Mouse (Mus musculus): ENCODE measurements around the gene Klhl2. TPM values are rescaled to one million over a fixed set of nuclear protein-coding genes. Genes with fewer than 3 reads are reported as not detected.
A peak's percentile ranks its signal among the peaks of the same experiment; 100 is the strongest.

Klhl2 gene
- total and polyA plus RNA-seq, 2 experiments from 2014 or later: 27.4 to 41.0 TPM

DNA sequence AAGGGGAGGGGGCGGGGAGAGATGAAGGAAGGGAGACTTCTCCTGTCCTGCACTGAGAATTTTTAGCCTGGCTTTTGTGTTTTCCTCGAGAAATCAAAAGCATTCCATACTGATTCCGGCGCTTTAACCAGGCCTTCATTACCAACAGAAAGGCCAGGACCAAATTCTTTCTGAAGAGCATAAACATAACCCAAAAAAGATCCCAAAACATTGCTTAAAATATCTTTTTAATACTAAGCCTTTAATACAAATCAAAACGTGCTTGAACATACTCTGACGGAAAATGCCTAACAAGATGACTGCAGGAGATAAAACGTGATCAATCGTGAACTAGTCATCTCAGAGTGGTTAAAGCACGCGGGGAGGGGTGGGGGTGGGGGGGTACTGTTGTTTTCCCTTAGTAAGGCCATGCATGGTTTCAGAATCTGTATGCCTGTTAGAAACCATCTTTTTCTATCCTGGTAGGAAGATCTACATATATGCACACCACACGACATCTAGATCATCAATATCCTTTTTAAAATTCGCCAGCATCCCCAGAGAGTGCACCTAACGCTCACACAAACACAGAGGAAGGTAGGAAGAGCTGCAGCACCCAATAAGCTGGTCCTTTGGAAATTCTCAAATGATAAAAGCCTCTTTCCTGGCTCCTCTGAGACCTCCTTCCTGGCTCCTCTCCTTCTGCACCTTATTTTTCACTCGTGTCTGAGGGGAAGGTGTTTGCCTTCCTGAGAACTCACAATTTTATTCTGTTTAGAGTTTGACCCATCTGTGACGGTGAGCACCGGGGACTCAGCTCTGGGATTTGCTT, 158.0 kb downstream of the Klhl2 start:
- Histone ChIP-seq H3K36me3 (ENCODE audit: insufficient read depth, low read length) (no peaks in the 10 kb centered on the region), H3K27me3 (ENCODE audit: insufficient read depth, low read length) (no peaks in the 10 kb centered on the region), H3K9me3 (ENCODE audit: low read length) (no peaks in the 10 kb centered on the region), H3K4me1 (ENCODE audit: insufficient read depth, low read length) (peaks cover 10% of the 10 kb centered on the region; the same call in 1 of the 2 replicates), H3K4me3 (ENCODE audit: low read length) (peak overlapping the region; percentile 81), H3K9ac (replicated peaks; ENCODE audit: low read length) (peak overlapping the region; percentile 97), H3K27ac (peak overlapping the region; percentile 99), H3K4me2 (ENCODE audit: low read depth, low read length) (peak overlapping the region; percentile 65)
- ATAC-seq: peak; percentile 5; the same call in 1 of the 2 replicates
- TF ChIP-seq CTCF (IDR thresholded peaks at IDR 0.05; ENCODE audit: low read depth): no peak
- WGBS: 5% methylated on average over 16 of the region's 16 CpGs
- peak; percentile 43 for DNase-seq (ENCODE audit: low spot score)

DNA sequence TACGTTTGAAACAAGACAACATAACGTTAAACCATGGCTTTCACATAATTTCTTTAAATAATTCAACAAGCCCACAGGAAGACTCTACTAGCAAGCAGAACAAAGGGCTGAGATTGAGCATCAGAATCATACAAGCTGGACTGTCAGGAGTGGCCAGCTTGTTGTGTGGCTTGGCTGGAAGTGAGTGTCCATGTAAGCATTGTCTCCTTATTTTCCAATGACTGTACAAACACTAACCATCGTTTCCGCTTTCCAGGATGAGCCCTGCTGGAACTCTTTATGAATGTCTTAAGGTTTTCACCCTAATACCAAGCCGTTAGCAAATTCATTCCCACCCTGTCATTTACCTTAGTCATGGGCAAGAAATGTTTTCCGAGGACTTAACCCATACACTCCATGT, 159.0 kb downstream of the Klhl2 start:
- ATAC-seq (no peak), DNase-seq (ENCODE audit: low spot score) (peak; percentile 12)
- peak overlapping the region; percentile 81 for H3K4me3 ChIP-seq (ENCODE audit: low read length)
- H3K27ac ChIP-seq: peak overlapping the region; percentile 99
- H3K9ac ChIP-seq (replicated peaks; ENCODE audit: low read length): peak overlapping the region; percentile 97
- H3K27me3 ChIP-seq (ENCODE audit: insufficient read depth, low read length): no peaks in the 10 kb centered on the region
- WGBS: 45% methylated on average over 6 of the region's 6 CpGs
- H3K4me2 ChIP-seq (ENCODE audit: low read depth, low read length): peak overlapping the region; percentile 65
- no peaks in the 10 kb centered on the region for H3K9me3 ChIP-seq (ENCODE audit: low read length)
- H3K36me3 ChIP-seq (ENCODE audit: insufficient read depth, low read length): no peaks in the 10 kb centered on the region
- H3K4me1 ChIP-seq (ENCODE audit: insufficient read depth, low read length): peaks cover 10% of the 10 kb centered on the region; the same call in 1 of the 2 replicates
- TF ChIP-seq CTCF (IDR thresholded peaks at IDR 0.05; ENCODE audit: low read depth): no peak

DNA sequence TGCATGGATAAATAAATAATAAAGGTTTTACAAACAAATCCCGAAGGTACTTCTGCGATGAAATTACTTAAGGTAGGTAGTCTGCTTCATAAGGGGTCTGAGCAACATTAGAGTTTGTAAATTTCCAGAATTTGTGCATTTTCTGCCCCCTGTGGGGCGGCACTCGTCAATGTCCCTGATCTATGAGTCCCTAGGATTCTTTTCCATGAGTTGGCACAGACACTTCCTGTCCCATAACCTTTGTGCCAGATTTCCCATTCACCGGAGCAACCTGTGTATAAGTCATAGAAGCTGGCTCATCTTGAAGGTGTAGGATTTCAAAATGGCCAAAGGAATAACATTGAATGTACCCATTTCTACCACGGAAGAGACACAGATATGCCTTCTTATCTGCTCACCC, 159.5 kb downstream of the Klhl2 start:
- no peak for TF ChIP-seq CTCF (IDR thresholded peaks at IDR 0.05; ENCODE audit: low read depth)
- Histone ChIP-seq H3K27me3 (ENCODE audit: insufficient read depth, low read length) (no peaks in the 10 kb centered on the region), H3K9ac (replicated peaks; ENCODE audit: low read length) (peak overlapping the region; percentile 97; the same call in 1 of the 2 replicates), H3K4me1 (ENCODE audit: insufficient read depth, low read length) (peaks cover 10% of the 10 kb centered on the region; the same call in 1 of the 2 replicates), H3K27ac (no peak overlapping the region), H3K36me3 (ENCODE audit: insufficient read depth, low read length) (no peaks in the 10 kb centered on the region), H3K4me2 (ENCODE audit: low read depth, low read length) (peak overlapping the region; percentile 65), H3K4me3 (ENCODE audit: low read length) (peak overlapping the region; percentile 81), H3K9me3 (ENCODE audit: low read length) (no peaks in the 10 kb centered on the region)
- WGBS: 61% methylated on average over 6 of the region's 6 CpGs
- ATAC-seq (no peak), DNase-seq (ENCODE audit: low spot score) (no peak)

Other genes starting within 250 kb of the Klhl2 start
- 614 and 704 TPM in 2 replicates for gene Cpe, start 157.0 kb downstream of the Klhl2 start, total RNA-seq (2014; rRNA removed)
- 1,088 and 1,129 TPM in 2 replicates for gene Cpe, start 157.0 kb downstream of the Klhl2 start, polyA plus RNA-seq (2015; fragmentation: Nextera tagmentation; extraction: Ambion mirVana)
- gene Msmo1, start 116.2 kb downstream of the Klhl2 start, total RNA-seq (2014; rRNA removed): 67.0 and 85.9 TPM in 2 replicates
- gene Msmo1, start 116.2 kb downstream of the Klhl2 start, polyA plus RNA-seq (2015; fragmentation: Nextera tagmentation; extraction: Ambion mirVana): 113 and 125 TPM in 2 replicates
- 21.1 and 22.8 TPM in 2 replicates for gene Tmem192, start 97.2 kb upstream of the Klhl2 start, total RNA-seq (2014; rRNA removed)
- 45.4 and 47.0 TPM in 2 replicates for gene Tmem192, start 97.2 kb upstream of the Klhl2 start, polyA plus RNA-seq (2015; fragmentation: Nextera tagmentation; extraction: Ambion mirVana)
- gene Trim75, start 137.8 kb upstream of the Klhl2 start, total RNA-seq (2014; rRNA removed): not detected in 2 replicates
- gene Trim75, start 137.8 kb upstream of the Klhl2 start, polyA plus RNA-seq (2015; fragmentation: Nextera tagmentation; extraction: Ambion mirVana): 0.05 TPM in 1 of 2 replicates, not detected in the other
- gene Trim61, start 168.5 kb upstream of the Klhl2 start, total RNA-seq (2014; rRNA removed): not detected in 2 replicates
- gene Trim61, start 168.5 kb upstream of the Klhl2 start, polyA plus RNA-seq (2015; fragmentation: Nextera tagmentation; extraction: Ambion mirVana): not detected in 2 replicates
- not detected in 2 replicates for gene Trim60, start 168.6 kb upstream of the Klhl2 start, total RNA-seq (2014; rRNA removed)
- not detected in 2 replicates for gene Trim60, start 168.6 kb upstream of the Klhl2 start, polyA plus RNA-seq (2015; fragmentation: Nextera tagmentation; extraction: Ambion mirVana)
- gene Apela, start 187.3 kb upstream of the Klhl2 start, total RNA-seq (2014; rRNA removed): 0.68 and 1.3 TPM in 2 replicates
- 0.66 and 0.83 TPM in 2 replicates for gene Apela, start 187.3 kb upstream of the Klhl2 start, polyA plus RNA-seq (2015; fragmentation: Nextera tagmentation; extraction: Ambion mirVana)
- not detected in 2 replicates for gene Gm10663, start 225.0 kb upstream of the Klhl2 start, total RNA-seq (2014; rRNA removed)
- gene Gm10663, start 225.0 kb upstream of the Klhl2 start, polyA plus RNA-seq (2015; fragmentation: Nextera tagmentation; extraction: Ambion mirVana): not detected in 2 replicates

Data from hindbrain, postnatal 0 days (tissue).